Mouse (Mus musculus): ENCODE results near the gene BC048679.

GRCm38 (mm10) chr7:81498181-81498580 is at the start of gene BC048679:
- TF ChIP-seq CTCF (IDR thresholded peaks at IDR 0.05; ENCODE audit: extremely low read depth, insufficient read length, insufficient replicate concordance, low read depth, low read length), result no peak
- TF ChIP-seq POLR2A (IDR thresholded peaks at IDR 0.05; ENCODE audit: low read depth, low read length), result no peak

All from small intestine, adult 2 months (tissue).